Mouse (Mus musculus) small intestine, adult 10 weeks (tissue): Measurements from ENCODE around the gene Dtx4. TPM values are rescaled to one million over a fixed set of nuclear protein-coding genes. Genes with fewer than 3 reads are reported as not detected.

Experiments
- polyA plus RNA-seq: library from polyadenylated mRNA; stranded (reverse); fragments of 350-450 nt; fragmentation: Illumina TruSeq; extraction: RNeasy Lipid Tissue Mini Kit (QIAGEN cat#74804); gene quantifications from one replicate; pipeline ENCODE4 v1.2.3, GENCODE M21; 2014; ENCODE audit warnings: low replicate concordance

Dtx4 gene
- polyA plus RNA-seq, result 12.3 TPM

DNA sequence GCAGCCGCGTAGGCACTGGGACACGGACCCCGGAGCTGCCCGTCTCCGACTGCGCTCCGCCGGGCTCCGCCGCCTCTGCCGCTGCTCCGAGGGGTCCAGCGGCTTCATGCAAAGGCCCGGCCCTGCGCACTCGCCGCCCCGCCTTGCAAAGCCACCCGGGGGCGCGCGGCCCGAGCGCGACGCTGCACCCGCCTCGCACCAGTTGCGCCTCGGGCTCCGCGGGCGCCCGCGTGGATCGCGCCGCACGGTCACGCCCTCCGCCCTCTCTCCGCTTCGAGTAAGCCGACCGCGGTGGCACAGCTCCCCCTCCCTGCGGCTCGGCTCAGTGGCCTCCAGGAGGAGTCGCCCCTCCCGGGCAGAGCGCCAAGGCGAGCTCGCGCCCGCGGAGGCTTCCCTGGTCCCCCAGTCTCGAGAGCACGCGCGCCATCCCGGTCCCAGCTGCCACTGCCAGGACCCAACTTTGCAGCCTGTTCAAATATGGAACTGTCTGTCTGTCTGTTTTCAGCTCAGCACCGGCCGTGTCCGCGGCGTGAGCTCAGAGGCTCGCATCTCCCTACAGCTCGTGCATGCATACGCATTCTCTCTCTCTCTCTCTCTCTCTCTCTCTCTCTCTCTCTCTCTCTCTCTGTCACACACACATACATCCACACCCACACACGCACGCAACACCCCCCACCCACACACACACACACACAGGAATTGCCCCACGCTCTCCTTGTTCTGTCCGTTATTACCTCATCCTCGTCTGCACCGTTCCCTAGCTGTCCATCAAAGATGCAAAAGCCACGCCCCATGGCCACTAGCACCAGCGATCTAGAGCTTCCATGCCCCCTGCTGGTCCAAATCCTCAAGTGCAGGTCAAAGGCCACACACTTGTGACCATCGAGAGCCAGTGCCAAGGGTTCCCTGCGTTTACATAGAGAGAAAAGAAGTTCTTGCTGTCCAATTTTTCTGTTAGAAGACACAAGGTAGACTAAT, at the start of gene Dtx4:
Gene Dtx4, minus strand, starts transcription at position 85 of the 978 bp plus-strand sequence.

DNA sequence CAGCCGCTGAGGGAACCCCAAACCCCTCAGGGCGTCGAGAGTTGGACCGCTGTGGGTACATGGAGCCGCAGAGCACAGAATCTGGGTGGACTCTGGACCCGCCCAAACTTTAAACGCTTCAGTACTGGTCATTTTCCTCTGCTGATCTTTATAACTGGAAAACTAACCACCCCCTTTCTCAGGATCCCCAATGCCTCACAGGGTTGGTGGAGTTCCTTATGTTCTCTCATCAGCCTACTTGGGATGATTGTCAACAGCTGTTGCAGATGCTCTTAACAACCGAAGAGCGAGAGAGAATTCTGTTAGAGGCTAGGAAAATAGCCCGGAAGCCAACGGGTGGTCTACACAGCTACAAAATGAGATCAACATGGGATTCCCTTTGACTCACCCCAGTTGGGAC, 44.2 kb upstream of the Dtx4 start, which contains the start of gene Fam111a:
Gene Fam111a, plus strand, starts transcription at position 301 of the 400 bp plus-strand sequence.

DNA sequence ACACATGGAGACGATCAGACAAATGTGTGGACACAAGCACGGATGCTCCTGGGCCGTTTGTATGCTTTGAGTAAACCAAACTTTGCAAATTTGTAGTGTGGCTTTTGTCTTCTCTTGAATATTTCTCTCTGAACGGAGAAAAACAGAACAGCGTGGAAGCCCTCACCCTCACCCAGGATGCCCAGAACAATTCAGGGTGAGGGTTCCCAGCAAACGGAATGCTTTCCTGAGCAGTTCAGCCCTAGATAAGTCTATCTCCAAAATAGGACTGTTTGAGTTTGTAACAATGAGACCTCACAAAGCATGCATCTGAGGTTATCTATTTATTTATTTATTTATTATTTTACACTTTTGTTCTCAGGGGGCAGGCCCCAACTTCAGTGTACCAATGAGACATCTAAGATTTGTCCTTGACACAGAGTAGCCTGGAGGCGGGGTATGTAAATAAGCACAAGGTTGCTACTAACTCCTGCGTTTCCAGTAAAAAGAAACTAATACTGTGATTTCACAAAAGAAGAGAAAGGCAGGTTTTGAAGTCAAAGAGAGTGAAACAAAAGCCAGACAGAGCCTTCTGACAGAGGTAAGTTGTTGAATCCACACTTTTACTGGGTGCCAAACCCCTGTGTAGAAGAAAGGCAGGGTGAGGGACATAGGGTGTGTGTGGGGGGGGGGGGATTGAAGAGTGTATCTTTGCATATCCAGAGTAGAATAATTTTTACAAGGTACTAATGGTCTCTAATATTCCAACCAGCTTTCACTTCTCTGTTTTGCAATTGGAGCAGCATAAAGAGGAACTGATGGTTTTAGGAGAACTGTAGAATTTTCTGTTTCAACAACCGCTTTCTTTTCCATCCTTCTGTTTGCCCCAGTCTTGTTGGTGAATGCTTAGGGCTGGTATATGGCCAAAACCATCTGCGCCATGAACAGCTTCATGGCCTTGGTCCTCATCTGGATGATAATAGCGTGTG, 40.7 kb downstream of the Dtx4 start, which contains the start of gene Mpeg1:
Gene Mpeg1, plus strand, starts transcription at position 498 of the 968 bp plus-strand sequence.

DNA sequence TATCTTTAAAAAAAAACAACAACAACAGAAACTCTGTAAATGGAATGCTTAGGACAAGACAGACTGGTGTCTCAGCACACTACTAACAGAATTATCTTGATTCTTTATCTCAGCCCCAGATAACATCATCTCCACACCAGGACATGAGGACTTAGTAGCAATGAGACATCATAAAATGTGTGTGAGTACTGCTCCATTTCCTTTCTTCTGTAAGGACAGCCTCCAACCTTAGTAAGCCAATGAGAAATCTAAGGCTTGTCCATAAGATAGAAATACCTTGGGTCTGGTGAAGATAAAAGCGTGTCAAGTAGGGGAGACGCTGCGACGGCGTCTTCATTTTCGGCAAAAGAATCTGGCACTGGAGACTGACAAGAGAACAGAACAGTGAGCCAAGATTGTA, 73.6 kb downstream of the Dtx4 start, which contains the start of gene Pfpl:
Gene Pfpl, plus strand, starts transcription at position 301 of the 400 bp plus-strand sequence.

DNA sequence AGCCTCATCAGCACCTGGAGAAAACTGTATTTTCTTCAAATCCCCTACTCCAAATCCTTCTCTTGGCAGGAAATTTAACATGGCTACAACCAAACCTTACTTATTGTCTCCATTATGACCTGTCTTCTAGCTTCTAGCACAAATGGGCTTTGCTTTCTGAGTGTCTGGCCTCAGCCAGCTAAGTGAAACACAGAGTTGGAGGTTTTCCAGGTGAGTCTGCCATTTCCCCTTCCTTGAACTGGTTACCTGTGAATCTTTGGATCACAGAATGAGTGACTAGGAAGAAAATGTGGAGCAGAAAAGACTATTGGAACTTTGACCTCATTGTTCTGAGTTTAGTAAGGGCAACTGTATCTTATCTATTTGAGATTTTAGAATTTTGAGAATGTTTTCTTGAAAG, 83.9 kb downstream of the Dtx4 start, which contains the start of gene Olfr1441:
Gene Olfr1441, plus strand, starts transcription at position 73 of the 400 bp plus-strand sequence.

Other genes with a start within 250 kb of the Dtx4 start
- not detected for gene Olfr235, start 240.4 kb downstream of the Dtx4 start, polyA plus RNA-seq
- not detected for gene Olfr1434, start 221.6 kb downstream of the Dtx4 start, polyA plus RNA-seq
- not detected for gene Olfr1436, start 202.3 kb downstream of the Dtx4 start, polyA plus RNA-seq
- gene Olfr1437, start 176.4 kb downstream of the Dtx4 start, polyA plus RNA-seq, result not detected
- not detected for gene Olfr1438-ps1, start 165.5 kb downstream of the Dtx4 start, polyA plus RNA-seq
- not detected for gene Olfr1440, start 114.2 kb downstream of the Dtx4 start, polyA plus RNA-seq
- not detected for gene Olfr1441, start 84.0 kb downstream of the Dtx4 start, polyA plus RNA-seq
- not detected for gene Pfpl, start 73.5 kb downstream of the Dtx4 start, polyA plus RNA-seq
- 68.6 TPM for gene Mpeg1, start 40.7 kb downstream of the Dtx4 start, polyA plus RNA-seq
- 37.2 TPM for gene Fam111a, start 44.3 kb upstream of the Dtx4 start, polyA plus RNA-seq
- gene Gm4952, start 98.5 kb upstream of the Dtx4 start, polyA plus RNA-seq, result 1.7 TPM
- 1.3 TPM for gene Glyat, start 131.9 kb upstream of the Dtx4 start, polyA plus RNA-seq
- not detected for gene Olfr1442, start 169.0 kb upstream of the Dtx4 start, polyA plus RNA-seq
- gene Olfr1443, start 176.7 kb upstream of the Dtx4 start, polyA plus RNA-seq, result not detected
- gene Keg1, start 194.3 kb upstream of the Dtx4 start, polyA plus RNA-seq, result 0.93 TPM